In genomic region chr9:67477445-67477844, GRCm38 (mm10) we compare ENCODE assay signal across 17 mouse cellular contexts.
DNase-seq lines count a peak whose midpoint lies in the region; ATAC-seq and TF ChIP-seq lines count a peak whose summit lies in the region.
"Had no signal": no experiment of that assay in that cellular context is flagged by ENCODE, and none has a peak within 500 bp of the region (broad histone marks: within the 10 kb centered on the region; RNA-seq: fewer than 3 reads in every experiment).

No protein-coding gene starts in this region.

- no peaks in the 10 kb centered on the region for H3K9me3 ChIP-seq in kidney, embryonic 15.5 days (replicated peaks)
- no peaks in the 10 kb centered on the region for H3K9me3 ChIP-seq in liver, postnatal 0 days (ENCODE audit: low read length)
- H3K9me3 ChIP-seq in liver, embryonic 11.5 days (ENCODE audit: control insufficient read depth, low read length) = no peaks in the 10 kb centered on the region
- H3K9me3 ChIP-seq in lung, postnatal 0 days (ENCODE audit: low read length) = no peaks in the 10 kb centered on the region
- no peaks in the 10 kb centered on the region for H3K9me3 ChIP-seq in stomach, postnatal 0 days (ENCODE audit: control insufficient read depth, low read length)
- H3K9me3 ChIP-seq: heart, embryonic 10.5 days; limb, embryonic 12.5 days; liver, embryonic 15.5 days; neural tube, embryonic 13.5 days had no signal

- H3K27ac ChIP-seq in kidney, embryonic 15.5 days = no peak overlapping the region
- H3K27ac ChIP-seq in liver, postnatal 0 days (ENCODE audit: low read depth) = no peak overlapping the region
- no peak overlapping the region for H3K27ac ChIP-seq in liver, embryonic 11.5 days (ENCODE audit: low read depth, low read length)
- H3K27ac ChIP-seq in lung, postnatal 0 days (ENCODE audit: low read length) = no peak overlapping the region
- no peak overlapping the region for H3K27ac ChIP-seq in stomach, postnatal 0 days (replicated peaks)
- H3K27ac ChIP-seq: heart, embryonic 10.5 days; limb, embryonic 12.5 days; liver, embryonic 15.5 days; neural tube, embryonic 13.5 days had no signal

- no peak overlapping the region for H3K4me2 ChIP-seq in kidney, embryonic 15.5 days
- H3K4me2 ChIP-seq in liver, postnatal 0 days (ENCODE audit: low read depth, low read length) = no peak overlapping the region
- no peak overlapping the region for H3K4me2 ChIP-seq in liver, embryonic 11.5 days
- no peak overlapping the region for H3K4me2 ChIP-seq in lung, postnatal 0 days (replicated peaks; ENCODE audit: low read depth, low read length)
- H3K4me2 ChIP-seq in stomach, postnatal 0 days (replicated peaks; ENCODE audit: low read depth) = no peak overlapping the region
- H3K4me2 ChIP-seq: limb, embryonic 12.5 days; liver, embryonic 15.5 days; midbrain, embryonic 11.5 days; neural tube, embryonic 13.5 days had no signal

- no peak for TF ChIP-seq CTCF in liver, postnatal 0 days (IDR thresholded peaks at IDR 0.05; ENCODE audit: low read depth)
- TF ChIP-seq CTCF in lung, postnatal 0 days (IDR thresholded peaks at IDR 0.05) = no peak
- TF ChIP-seq CTCF in stomach, postnatal 0 days (IDR thresholded peaks at IDR 0.05; ENCODE audit: low read depth) = no peak

- H3K36me3 ChIP-seq in kidney, embryonic 15.5 days = no peaks in the 10 kb centered on the region
- H3K36me3 ChIP-seq in liver, postnatal 0 days (replicated peaks; ENCODE audit: insufficient read depth, low read length) = no peaks in the 10 kb centered on the region
- no peaks in the 10 kb centered on the region for H3K36me3 ChIP-seq in liver, embryonic 11.5 days (ENCODE audit: control insufficient read depth, insufficient read depth, low read length)
- H3K36me3 ChIP-seq in lung, postnatal 0 days (ENCODE audit: insufficient read depth, low read length) = no peaks in the 10 kb centered on the region
- no peaks in the 10 kb centered on the region for H3K36me3 ChIP-seq in stomach, postnatal 0 days (ENCODE audit: control insufficient read depth, insufficient read depth, low read length)
- H3K36me3 ChIP-seq: heart, embryonic 10.5 days; limb, embryonic 12.5 days; liver, embryonic 15.5 days; neural tube, embryonic 13.5 days had no signal

- no peak for ATAC-seq in kidney, embryonic 15.5 days (replicated peaks; ENCODE audit: low FRiP score)
- 0 out of 2 replicates have a peak, but pooled peaks have one; percentile 35 for ATAC-seq in liver, postnatal 0 days
- ATAC-seq in liver, embryonic 11.5 days (replicated peaks; ENCODE audit: low FRiP score) = no peak
- peak; percentile 16; the same call in 1 of the 2 replicates for ATAC-seq in lung, postnatal 0 days
- ATAC-seq in stomach, postnatal 0 days (ENCODE audit: low FRiP score, low TSS enrichment) = peak; percentile 88
- ATAC-seq: forebrain, embryonic 14.5 days had no signal

- H3K4me1 ChIP-seq in kidney, embryonic 15.5 days = no peaks in the 10 kb centered on the region
- peaks cover 7% of the 10 kb centered on the region; the same call in 1 of the 2 replicates for H3K4me1 ChIP-seq in liver, postnatal 0 days (ENCODE audit: insufficient read depth)
- no peaks in the 10 kb centered on the region for H3K4me1 ChIP-seq in liver, embryonic 11.5 days (replicated peaks; ENCODE audit: control insufficient read depth, insufficient read depth, low read length)
- H3K4me1 ChIP-seq in lung, postnatal 0 days (ENCODE audit: insufficient read depth, low read depth, low read length) = no peaks in the 10 kb centered on the region
- H3K4me1 ChIP-seq in stomach, postnatal 0 days (replicated peaks; ENCODE audit: control insufficient read depth, insufficient read depth) = no peaks in the 10 kb centered on the region
- H3K4me1 ChIP-seq: liver, embryonic 15.5 days had no signal

- H3K4me3 ChIP-seq in kidney, embryonic 15.5 days (replicated peaks) = no peak overlapping the region
- no peak overlapping the region for H3K4me3 ChIP-seq in liver, postnatal 0 days (ENCODE audit: low read depth, low read length)
- H3K4me3 ChIP-seq in liver, embryonic 11.5 days (ENCODE audit: low read depth, low read length) = no peak overlapping the region
- H3K4me3 ChIP-seq in lung, postnatal 0 days (ENCODE audit: low read depth, low read length) = no peak overlapping the region
- H3K4me3 ChIP-seq in stomach, postnatal 0 days (ENCODE audit: low read depth, low read length) = no peak overlapping the region
- H3K4me3 ChIP-seq: heart, embryonic 10.5 days; limb, embryonic 12.5 days; liver, embryonic 15.5 days; neural tube, embryonic 13.5 days had no signal

- H3K27me3 ChIP-seq in kidney, embryonic 15.5 days = no peaks in the 10 kb centered on the region
- 0 out of 2 replicates have a peak, but pooled peaks cover 3% of the 10 kb centered on the region for H3K27me3 ChIP-seq in liver, postnatal 0 days (ENCODE audit: insufficient read depth, low read length)
- no peaks in the 10 kb centered on the region for H3K27me3 ChIP-seq in liver, embryonic 11.5 days (replicated peaks; ENCODE audit: control insufficient read depth, insufficient read depth, low read length)
- no peaks in the 10 kb centered on the region for H3K27me3 ChIP-seq in lung, postnatal 0 days (replicated peaks; ENCODE audit: insufficient read depth, low read length)
- no peaks in the 10 kb centered on the region for H3K27me3 ChIP-seq in stomach, postnatal 0 days (ENCODE audit: control insufficient read depth, insufficient read depth, low read length)
- H3K27me3 ChIP-seq: liver, embryonic 15.5 days; neural tube, embryonic 13.5 days had no signal

- DNase-seq in kidney, adult 18-20 months = peak; percentile 17
- DNase-seq in liver, postnatal 0 days = no peak
- DNase-seq in liver, embryonic 11.5 days (ENCODE audit: low spot score) = no peak
- peak; percentile 39 for DNase-seq in lung, postnatal 0 days (ENCODE audit: low spot score)
- peak; percentile 46 for DNase-seq in stomach, postnatal 0 days (ENCODE audit: low spot score)
- DNase-seq in B cell, adult 2 months = no peak
- no peak for DNase-seq in gastrocnemius, postnatal 36 days
- DNase-seq: cerebellum, adult 9-11 months; right cerebral cortex, adult 18-20 months; thymus, postnatal 36 days had no signal

- intact Hi-C loops in gastrocnemius, postnatal 36 days (cut with DNase I) = loop anchor here (5.0 kb wide), 1 partner anchor 70 kb away; no protein-coding TSS in a partner anchor

- WGBS in kidney, embryonic 15.5 days = 68% methylated on average over 3 of the region's 3 CpGs
- WGBS in liver, postnatal 0 days (ENCODE audit: insufficient replicate concordance) = 41% methylated on average over 3 of the region's 3 CpGs
- 67% methylated on average over 3 of the region's 3 CpGs for WGBS in liver, embryonic 11.5 days
- 51% methylated on average over 3 of the region's 3 CpGs for WGBS in lung, postnatal 0 days
- WGBS in stomach, postnatal 0 days = 49% methylated on average over 3 of the region's 3 CpGs

- no peak overlapping the region for H3K9ac ChIP-seq in kidney, embryonic 15.5 days
- H3K9ac ChIP-seq in liver, postnatal 0 days (replicated peaks) = no peak overlapping the region
- no peak overlapping the region for H3K9ac ChIP-seq in liver, embryonic 11.5 days (ENCODE audit: low read depth, low read length)
- H3K9ac ChIP-seq in lung, postnatal 0 days (replicated peaks; ENCODE audit: low read depth) = no peak overlapping the region
- no peak overlapping the region for H3K9ac ChIP-seq in stomach, postnatal 0 days (ENCODE audit: low read length)
- H3K9ac ChIP-seq: limb, embryonic 12.5 days; liver, embryonic 15.5 days; neural tube, embryonic 13.5 days had no signal

- no peak for TF ChIP-seq EP300 in liver, postnatal 0 days (IDR thresholded peaks at IDR 0.05; ENCODE audit: low read depth)
- TF ChIP-seq EP300 in lung, postnatal 0 days (IDR thresholded peaks at IDR 0.05) = no peak
- TF ChIP-seq EP300 in stomach, postnatal 0 days (optimal IDR thresholded peaks at IDR 0.05) = no peak

Comparison
In these comparisons a context has a peak if more than half of its experiments do, and no peak if none do; other contexts are left out.
1. ATAC-seq: peak in liver, postnatal 0 days (single experiment), lung, postnatal 0 days (single experiment) and stomach, postnatal 0 days (single experiment); none in kidney, embryonic 15.5 days (single experiment) and liver, embryonic 11.5 days (single experiment).
2. DNase-seq: peak in kidney, adult 18-20 months (single experiment), lung, postnatal 0 days (single experiment) and stomach, postnatal 0 days (single experiment); none in liver, postnatal 0 days (single experiment), liver, embryonic 11.5 days (single experiment), B cell, adult 2 months (0 of 2) and gastrocnemius, postnatal 36 days (0 of 2).